Mouse (Mus musculus) right cerebral cortex, postnatal 10 days (tissue): ENCODE results near the gene Reg4.

Experiments used
- DNase-seq, 2 experiments: peaks; one replicate each; pipeline ENCODE4 v3.0.0; 2021; ENCODE audit warnings: low spot score in 2 of 2

Reg4 gene

GRCm38 (mm10) chr3:98280933-98281678 lies 59.1 kb downstream of the Reg4 start:
- DNase-seq: peak; percentile 72 to 77

- DNase-seq: no peak
These were observed 60.5 kb downstream of the Reg4 start for GRCm38 (mm10) chr3:98282422-98282821.

- DNase-seq: no peak
These were observed 61.2 kb downstream of the Reg4 start for GRCm38 (mm10) chr3:98283205-98283604.
